Mouse (Mus musculus) right cerebral cortex, adult 2 months (tissue): ENCODE results near the gene Rpp21.

Source experiments
- DNase-seq, 2 experiments: peaks; one replicate each; pipeline ENCODE4 v3.0.0; 2021 to 2022; ENCODE audit warnings: low spot score in 2 of 2

Rpp21 gene

GRCm38 (mm10) chr17:36257969-36258368 lies at the start of gene Rpp21:
Gene Rpp21 (minus strand): TSS chr17:36258069.
- DNase-seq: no peak

- DNase-seq: no peak
Observed at GRCm38 (mm10) chr17:36286390-36286789, 28.5 kb upstream of the Rpp21 start, which contains the start of gene H2-M10.2. Gene H2-M10.2 (minus strand): TSS chr17:36286490.

- no peak for DNase-seq
Observed at GRCm38 (mm10) chr17:36281521-36282245, 23.8 kb upstream of the Rpp21 start.

GRCm38 (mm10) chr17:36274776-36275175 lies 16.9 kb upstream of the Rpp21 start:
- DNase-seq: no peak

- no peak for DNase-seq
Observed at GRCm38 (mm10) chr17:36273796-36274195, 15.9 kb upstream of the Rpp21 start.

- no peak for DNase-seq
Observed at GRCm38 (mm10) chr17:36272643-36273366, 14.9 kb upstream of the Rpp21 start.

- DNase-seq: peak; percentile 76 to 89
Observed at GRCm38 (mm10) chr17:36271586-36272256, 13.9 kb upstream of the Rpp21 start, which contains the start of gene Trim39. Gene Trim39 (minus strand): TSS chr17:36272247.

GRCm38 (mm10) chr17:36270956-36271585 lies 13.2 kb upstream of the Rpp21 start:
- peak; percentile 85 to 93 for DNase-seq

GRCm38 (mm10) chr17:36265834-36266233 lies 8.0 kb upstream of the Rpp21 start:
- no peak for DNase-seq

GRCm38 (mm10) chr17:36264273-36264925 lies 6.5 kb upstream of the Rpp21 start:
- no peak for DNase-seq

GRCm38 (mm10) chr17:36261511-36262166 lies 3.8 kb upstream of the Rpp21 start:
- DNase-seq: no peak

GRCm38 (mm10) chr17:36257241-36257947 lies 475 bp downstream of the Rpp21 start:
- DNase-seq: peak; percentile 85 to 88

- DNase-seq: no peak
Observed at GRCm38 (mm10) chr17:36253087-36253600, 4.7 kb downstream of the Rpp21 start.

- DNase-seq: no peak
Observed at GRCm38 (mm10) chr17:36252250-36252876, 5.5 kb downstream of the Rpp21 start.

GRCm38 (mm10) chr17:36248886-36249285 lies 9.0 kb downstream of the Rpp21 start:
- no peak for DNase-seq

- DNase-seq: no peak
Observed at GRCm38 (mm10) chr17:36245741-36246140, 12.1 kb downstream of the Rpp21 start.

- no peak for DNase-seq
Observed at GRCm38 (mm10) chr17:36244031-36244430, 13.8 kb downstream of the Rpp21 start.

- DNase-seq: no peak
Observed at GRCm38 (mm10) chr17:36240637-36241213, 17.1 kb downstream of the Rpp21 start.

- no peak for DNase-seq
Observed at GRCm38 (mm10) chr17:36237321-36237921, 20.4 kb downstream of the Rpp21 start.
